Mouse (Mus musculus) heart, postnatal 14 days (tissue): ENCODE results near the gene Sptssb. TPM values are rescaled to one million over a fixed set of nuclear protein-coding genes. Genes with fewer than 3 reads are reported as not detected.

Experiments
- DNase-seq, 2 experiments: peaks; one replicate each; pipeline ENCODE4 v3.0.0; 2021 to 2022
- intact Hi-C: fragments of 180-260 bp; cut with DNase I; formaldehyde crosslinking; loops from one replicate; pipeline ENCODE4 v1.15.1; 2025
- long read RNA-seq, 2 experiments: library from polyadenylated mRNA; stranded (forward); transcript quantifications; one replicate each; pipeline ENCODE4 v2.0.0; 2021
- total RNA-seq, 2 experiments: library from RNA; stranded (reverse); gene quantifications; 2 replicates each; pipeline ENCODE4 v1.2.3; 2021

Gene Sptssb
- not detected for total RNA-seq
- long read RNA-seq, experiment 1 = 0 reads
- long read RNA-seq, experiment 2 = 0 reads

DNA sequence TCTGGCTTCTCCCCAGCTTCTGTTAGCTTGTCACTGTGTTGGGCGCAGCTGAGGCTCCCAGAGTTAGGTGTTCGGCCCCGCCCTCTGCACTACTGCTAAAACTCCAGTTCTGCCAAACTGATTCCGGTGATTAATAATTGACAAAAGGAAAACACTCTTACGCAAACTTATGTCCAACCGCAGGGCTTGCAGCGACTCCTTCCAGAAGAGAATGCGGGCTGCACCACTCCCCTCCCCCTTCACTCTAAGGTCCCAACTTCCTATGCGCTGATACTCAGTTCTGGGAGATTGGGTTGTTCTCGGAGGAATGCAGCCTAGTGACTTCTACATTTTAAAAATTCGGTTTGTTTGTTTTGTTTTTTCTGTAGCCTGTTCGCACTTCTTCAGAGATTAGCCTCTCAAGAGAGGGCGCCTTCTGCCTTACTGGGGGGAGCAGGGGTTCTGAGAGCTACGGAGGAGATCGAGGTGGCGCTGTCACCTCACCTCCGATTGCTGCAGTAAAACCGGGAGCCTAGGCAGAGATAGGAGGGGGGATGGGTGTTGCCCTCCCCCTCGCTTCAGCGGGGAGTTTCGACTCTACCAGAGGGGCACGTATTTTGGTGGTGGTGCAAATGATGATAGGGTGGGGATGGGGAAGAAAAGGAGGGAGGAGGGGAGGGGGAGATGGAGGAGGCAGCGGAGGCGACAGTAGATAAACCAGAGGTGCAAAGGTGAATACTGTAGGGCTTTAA lies at the start of gene Sptssb:
Gene Sptssb (minus strand): TSS at position 83 of the 731 bp plus-strand sequence.
- intact Hi-C loops = no loop called here
- no peak for DNase-seq

DNA sequence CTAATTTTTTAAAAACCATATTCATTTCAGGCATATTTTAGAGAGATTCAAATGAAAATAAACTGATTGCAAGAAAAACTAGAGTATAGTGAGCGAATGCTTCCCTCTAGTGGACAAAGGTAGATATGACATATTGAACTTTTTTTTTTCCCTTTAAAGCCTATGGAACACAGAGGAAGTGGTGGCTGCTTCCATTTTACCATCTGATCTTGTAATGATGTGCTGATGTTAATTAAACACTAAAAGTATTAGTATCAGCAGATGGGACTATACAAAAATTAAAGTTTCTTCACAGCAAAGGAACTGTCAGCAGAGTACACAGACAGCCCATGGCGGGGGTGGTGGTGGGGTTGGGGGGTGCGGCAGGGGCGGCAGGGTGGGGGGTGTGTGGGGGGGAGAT lies 48.3 kb upstream of the Sptssb start:
- intact Hi-C loops = no loop called here

DNA sequence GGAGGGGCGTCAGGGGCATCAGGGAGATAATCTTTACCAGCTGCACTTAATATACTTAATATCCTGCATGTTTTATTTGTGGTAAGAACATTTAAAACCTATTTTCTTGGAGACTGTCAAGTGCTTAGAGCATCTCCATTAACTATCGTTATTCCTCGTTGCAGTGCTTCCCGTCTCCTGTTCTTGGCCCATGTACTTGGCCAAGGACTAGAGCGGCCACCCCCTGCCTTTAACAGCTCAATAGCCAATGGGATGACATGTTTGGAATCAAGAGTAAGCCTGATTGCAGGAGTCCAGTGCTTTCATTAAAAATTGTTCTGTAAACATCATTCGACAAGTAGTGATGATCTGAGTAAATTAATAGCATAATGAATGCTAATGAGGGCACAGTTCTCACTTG lies 47.8 kb upstream of the Sptssb start:
- intact Hi-C loops = no loop called here
- no peak for DNase-seq

More for the DNA sequence above, 48.3 kb upstream of the Sptssb start:
- DNase-seq = no peak

DNA sequence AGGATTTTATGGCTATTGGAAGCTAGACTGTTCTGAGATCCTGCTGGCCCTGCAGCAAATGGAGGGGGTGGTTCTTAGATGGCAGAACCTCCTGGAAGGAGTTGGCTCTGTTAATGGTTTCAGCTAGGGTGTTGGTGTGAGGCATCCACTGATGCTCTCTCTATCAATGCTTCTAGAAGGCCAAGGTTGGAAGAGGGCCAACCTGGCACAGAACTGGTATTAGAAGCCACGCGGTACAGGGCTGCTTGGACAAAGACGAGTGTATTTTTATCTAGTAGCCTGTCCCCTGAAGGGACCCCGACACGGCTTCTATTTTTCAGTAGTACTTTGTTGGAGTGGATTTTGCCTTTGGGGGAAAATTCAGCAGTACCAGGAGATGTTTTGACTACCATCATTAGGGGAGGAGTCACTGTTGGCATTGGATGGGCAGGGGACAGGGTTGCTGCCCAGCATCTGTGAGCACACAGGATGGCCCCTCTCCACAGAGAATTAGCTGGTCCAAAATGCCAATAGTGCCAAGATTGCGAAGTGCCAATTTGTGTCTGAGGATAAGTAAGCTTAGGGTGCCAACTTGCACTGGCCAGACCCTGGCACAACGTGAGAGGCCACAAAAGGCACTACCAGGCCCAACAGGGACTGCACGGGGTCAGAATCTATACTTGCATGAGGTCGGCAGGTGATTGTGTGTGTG lies 43.2 kb upstream of the Sptssb start:
- DNase-seq = peak in 1 of 2 experiments; percentile 24
- intact Hi-C loops = no loop called here

DNA sequence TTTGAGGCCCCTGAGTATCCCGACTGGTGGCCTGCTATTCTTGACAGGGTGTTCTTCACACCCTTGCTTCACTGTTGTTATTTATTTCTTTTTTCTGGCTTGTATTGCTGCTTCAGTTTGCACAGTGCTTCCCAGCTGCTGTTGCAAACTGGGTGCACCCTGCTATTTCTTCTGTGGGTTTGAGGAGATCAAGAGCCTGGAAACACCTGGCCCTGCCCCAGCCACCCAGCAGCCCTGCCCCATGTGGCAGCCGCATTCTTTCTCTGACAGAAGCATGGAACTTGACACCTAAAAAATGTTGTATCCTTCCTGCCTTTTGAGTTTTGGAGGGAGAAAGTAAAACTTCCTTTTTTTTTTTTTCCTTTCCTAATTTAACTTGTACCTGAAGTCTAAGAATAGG lies 42.6 kb upstream of the Sptssb start:
- intact Hi-C loops = no loop called here
- no peak for DNase-seq

DNA sequence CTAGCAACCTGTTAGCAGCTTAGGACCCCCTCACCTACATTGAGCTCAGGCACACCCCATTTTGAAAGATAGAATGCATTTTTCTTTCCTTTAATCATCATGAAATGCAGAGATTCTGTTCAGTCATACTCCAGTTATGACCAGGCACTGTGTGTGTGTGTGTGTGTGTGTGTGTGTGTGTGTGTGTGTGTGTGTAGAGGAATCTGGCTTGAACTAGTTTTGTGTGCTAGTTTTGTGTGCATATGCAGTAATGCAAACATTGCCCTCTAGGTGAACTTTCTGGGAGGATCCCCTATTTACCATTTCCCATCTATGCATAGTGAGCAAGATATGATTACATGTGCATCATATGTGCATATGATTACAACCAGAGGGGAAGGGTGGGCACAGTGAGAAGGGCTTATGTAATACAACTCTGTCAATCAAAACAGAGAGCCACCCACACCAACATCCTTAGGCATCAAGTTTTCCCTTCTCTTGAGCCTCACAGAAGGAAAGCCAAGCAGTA lies 42.2 kb upstream of the Sptssb start:
- intact Hi-C loops = no loop called here
- no peak for DNase-seq

DNA sequence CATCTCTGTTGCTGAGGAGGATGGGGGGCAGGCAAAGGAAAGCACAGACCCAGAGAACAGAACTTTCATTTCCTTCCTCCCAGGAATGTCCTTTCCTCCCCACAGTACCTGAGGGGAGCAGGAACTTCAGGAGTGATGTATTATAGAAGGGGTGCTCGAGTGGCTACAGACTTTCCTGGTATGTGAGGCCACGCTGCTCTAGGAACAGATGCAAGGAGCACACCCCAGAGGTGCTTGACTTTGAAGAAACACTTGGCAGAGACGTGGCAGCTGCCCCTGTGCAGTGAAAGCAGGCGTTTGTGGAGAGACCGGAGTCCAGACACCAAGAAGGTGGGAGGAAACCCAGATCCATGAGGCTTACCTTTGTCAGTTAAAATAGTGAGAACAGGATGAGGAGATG lies 40.6 kb upstream of the Sptssb start:
- DNase-seq = no peak
- intact Hi-C loops = no loop called here

DNA sequence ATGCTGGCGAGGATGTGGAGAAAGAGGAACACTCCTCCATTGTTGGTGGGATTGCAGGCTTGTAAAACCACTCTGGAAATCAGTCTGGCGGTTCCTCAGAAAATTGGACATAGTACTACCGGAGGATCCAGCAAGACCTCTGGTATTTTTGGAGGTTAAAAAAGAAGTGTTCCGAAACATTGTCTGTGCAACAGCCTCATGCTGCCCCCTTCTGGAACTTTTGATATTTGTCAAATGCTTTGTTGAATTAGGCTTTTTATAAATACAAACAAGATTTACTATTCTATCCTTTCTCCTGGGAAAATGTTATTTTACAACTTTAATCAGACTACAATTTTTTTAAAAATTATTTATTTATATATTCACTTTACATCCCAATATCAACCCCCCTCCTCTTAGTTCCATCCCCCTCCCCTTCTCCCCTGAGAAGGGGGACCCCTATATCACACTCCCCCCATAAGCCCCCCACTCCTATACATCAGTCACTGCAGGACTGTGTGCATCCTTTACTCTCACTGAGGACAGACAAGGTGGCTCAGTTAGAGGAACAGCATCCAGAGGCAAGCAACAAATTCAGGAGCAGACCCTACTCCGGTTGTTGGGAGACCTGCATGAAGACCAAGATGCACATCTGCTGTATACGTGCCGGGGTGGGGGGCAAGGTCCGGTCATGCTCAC lies 38.3 kb upstream of the Sptssb start:
- intact Hi-C loops = loop anchor here (2.0 kb wide), 1 partner anchor 141 kb away; no protein-coding TSS in a partner anchor
- DNase-seq = peak in 1 of 2 experiments; percentile 34

DNA sequence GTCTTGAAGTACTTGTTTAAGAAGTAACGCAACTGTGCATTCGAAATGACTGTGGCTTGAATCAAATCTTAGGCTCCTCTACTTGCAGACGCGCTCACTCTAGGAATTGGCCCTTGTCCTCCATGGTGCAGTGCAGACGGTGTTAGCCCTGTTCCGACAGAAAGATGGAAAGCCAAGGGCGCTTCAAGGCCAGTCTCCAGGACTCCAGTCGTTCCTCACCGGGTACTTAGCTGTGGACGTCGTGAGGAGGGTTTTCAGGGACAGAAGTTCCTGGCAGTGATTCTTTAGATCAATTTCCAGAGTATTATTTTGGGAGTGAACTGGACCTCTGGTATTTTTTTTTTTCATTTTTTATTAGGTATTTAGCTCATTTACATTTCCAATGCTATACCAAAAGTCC lies 35.8 kb upstream of the Sptssb start:
- intact Hi-C loops = no loop called here
- DNase-seq = no peak

DNA sequence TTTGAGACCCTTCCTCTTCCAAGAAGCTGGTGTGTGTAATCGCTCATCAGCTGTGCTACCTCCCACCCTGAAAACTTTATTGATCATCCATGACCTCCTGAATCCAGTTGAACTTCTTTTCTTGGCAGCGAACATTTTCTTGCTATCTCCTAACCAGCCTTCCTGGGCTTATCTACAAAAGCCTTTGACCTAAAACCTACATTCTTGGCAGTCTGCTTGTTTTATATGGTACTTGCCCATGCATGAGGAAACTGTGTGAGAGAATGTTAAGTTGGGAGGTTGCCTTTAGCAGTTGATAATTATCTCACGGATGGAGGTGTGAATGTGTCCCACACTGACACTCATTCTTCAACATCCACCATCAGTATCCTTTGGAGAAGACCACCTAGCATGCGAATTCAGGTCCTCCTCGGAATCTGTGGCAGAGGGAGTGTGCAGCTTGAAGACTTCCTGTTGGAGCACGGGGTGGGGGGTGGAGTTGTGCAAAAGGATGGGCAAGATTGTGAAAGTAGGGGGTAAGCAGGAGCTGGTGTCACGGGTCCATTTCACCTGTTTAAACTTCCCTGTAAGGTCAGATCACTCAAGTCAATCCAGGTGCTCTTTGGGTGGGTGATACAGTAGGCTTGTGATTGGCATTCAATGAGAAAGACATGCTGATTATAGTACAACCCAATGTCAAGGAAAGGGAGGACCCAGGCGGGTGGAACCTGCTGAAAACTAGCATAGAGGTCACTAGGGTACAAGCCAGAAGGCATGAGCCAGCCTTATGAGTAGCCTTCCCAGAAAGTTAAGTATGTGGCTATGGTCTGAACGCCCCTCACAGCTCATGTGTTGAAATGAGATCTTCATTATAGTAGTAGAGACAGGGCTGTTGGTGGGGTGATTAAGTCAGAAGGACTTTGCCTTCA lies 32.7 kb upstream of the Sptssb start:
- intact Hi-C loops = no loop called here
- DNase-seq = no peak

DNA sequence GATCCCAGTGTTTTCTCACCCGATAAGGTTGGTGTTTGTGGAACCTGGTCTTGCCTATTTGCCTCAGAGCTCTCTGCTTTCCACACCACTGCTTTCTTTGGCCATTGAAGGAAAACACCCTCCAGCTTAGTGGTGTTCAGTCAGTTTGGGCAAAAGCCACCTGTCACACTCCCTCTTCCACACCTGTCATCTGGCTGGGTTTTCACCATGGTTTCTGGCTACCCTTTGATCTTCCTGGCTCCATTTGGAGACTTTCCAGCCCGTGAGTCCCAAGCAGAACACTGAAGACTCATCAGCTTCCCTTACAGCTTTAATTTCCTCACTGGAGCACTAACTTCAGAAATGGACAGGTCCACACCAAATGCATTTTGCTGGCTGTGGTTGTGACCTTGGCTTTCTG lies 26.1 kb upstream of the Sptssb start:
- no peak for DNase-seq
- intact Hi-C loops = no loop called here

DNA sequence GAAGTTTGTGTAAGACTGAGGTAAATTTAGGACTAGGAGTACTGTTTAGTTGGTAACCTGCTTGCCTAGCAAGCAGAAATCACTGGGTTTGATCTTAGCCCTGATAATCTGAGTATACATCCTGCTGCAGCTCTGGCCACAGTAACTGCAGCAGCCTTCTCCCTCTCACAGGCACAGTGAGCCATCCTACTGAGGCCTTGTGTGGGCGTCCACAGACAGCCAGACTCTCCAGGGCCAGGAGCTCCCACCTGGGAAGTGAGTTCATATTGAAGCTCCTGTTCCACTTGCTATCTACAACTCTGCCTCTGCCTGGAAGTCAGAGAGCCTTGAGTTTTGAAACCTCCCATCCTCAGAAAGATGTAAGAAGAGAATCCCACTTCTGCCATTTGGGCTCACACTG lies 24.0 kb upstream of the Sptssb start:
- intact Hi-C loops = no loop called here
- DNase-seq = no peak

DNA sequence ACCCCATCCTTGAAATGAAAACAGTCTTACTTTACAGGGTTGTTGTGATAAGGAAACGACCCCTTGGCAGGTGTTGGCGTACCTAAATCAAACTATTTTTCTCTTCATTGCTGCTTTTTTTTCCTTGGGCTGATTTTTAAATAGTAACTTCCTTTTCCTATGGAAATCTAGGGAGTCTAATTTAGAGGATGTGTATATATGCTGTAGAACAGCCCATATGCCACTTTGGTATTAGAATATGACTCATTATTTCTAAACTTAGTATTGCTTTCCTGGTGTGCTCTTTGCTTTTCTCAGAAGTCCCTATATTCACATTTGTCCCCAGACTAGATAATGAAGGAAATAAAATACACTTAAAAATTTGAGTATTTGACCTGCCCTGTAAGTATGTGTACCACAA lies 17.8 kb upstream of the Sptssb start:
- intact Hi-C loops = no loop called here
- DNase-seq = no peak

DNA sequence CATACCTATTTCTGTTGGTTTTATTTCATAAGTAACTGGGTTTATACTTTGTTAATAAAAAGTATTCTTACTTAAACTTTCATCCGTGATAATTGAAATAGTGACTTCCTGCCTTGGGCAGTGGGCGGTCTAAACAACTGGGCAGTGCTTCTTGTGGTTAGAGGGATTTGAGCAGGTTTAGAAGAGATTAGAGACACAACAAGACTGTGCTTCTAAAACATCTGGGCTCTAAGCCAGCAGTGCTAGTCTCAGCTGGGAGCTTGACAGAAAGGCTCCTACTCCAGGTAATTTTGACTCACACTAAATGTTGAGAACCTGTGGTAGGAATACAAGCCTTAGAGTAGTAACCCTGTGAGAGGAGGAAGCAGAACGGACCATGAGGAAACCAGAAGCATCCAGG lies 15.0 kb upstream of the Sptssb start:
- intact Hi-C loops = no loop called here
- DNase-seq = no peak

DNA sequence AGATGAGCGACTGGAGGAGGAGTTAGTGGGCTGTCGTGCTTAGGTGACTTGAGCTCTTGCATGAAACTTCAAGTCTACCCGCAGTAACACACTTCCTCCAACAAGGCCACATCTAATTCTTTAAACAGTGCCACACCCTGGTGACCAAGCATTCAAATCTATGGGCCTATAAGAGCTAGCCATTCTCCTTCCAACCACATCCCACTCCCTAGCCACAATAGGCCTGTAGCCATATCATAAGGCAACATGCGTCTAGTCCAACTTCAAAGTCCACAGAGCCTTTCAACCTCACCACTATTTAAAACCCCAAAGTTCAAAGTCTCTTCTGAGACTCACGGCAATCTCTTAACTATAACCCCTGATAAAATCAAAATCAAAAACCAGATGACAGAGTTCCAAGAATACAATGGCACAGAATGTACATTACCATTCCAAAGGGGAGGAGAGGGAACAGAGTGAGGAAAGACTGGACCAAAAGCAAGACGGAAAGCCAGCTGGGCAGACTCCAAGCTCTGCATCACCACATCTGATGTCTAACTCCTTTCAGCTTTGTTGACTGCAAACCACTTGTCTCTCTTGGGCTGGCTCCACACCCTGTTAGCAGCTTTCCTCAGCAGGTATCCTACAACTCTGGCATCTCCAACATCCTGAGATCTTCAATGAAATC lies 13.1 kb upstream of the Sptssb start:
- intact Hi-C loops = no loop called here

DNA sequence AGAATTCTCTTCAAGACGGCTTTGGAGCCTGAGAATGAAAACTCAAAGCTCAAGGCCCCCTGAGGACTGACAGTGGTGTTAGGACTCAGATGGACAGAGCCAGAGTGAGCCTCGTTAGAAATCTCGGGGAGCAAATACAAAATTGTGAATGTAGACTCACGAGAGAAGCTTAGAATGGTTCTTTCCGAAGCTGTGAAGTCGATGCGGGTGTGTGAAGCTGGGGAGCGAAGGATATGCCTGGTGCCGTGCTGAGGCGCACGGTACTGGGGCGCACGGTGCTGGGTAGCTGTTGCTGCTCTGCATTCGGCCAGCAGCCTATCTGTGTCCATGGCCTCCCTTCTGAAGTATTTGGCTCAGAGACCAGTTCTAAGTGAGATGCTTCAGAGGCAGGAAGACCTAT lies 11.4 kb upstream of the Sptssb start:
- DNase-seq = no peak
- intact Hi-C loops = no loop called here

More for the DNA sequence above, 13.1 kb upstream of the Sptssb start:
- DNase-seq = no peak

DNA sequence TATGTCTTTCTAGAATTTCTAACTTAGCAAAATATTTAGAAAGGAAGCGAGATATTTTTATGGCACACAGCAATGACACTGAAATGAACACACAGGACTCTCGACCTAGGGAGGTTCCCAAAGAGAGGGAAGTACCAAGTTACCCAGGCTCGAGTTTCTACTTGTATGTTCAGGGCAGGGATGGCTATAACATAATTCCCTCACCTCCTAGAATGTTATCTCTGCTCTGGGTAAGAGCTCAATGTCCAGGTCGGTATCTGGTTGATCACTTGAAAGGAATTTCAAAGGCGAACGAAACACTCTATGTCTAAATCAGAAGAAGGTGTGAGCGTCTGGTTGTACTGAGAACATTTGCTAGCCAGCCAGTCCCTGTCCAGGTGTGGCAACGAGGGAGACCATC lies 10.0 kb upstream of the Sptssb start:
- DNase-seq = no peak
- intact Hi-C loops = no loop called here

DNA sequence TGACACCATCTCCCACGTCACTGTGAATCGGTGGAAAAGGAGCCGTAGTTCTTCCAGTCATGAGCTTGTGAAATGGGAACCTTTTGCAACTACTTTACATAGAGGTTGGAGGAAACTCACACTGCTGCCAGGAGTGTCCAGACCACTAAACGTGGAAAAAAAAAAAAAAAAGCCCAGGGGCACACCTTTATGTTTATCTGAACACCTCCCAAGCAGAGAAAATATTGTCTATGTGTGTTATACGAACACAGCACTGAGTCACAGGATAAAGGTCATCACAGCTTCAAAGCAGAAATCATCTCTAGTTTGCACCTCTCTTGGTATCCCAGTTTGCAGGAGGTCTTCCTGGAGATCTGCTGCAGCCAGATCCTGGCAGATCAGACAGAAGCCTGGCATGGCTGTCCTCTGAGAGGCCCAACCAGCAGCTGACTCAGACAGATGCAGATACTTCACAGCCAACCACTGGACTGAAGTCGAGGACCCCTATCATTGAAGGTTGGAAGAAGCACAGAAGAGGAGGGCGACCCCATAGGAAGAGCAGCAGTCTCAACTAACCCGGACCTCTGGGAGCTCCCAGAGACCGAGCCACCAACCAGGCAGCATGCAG lies 2.2 kb upstream of the Sptssb start:
- DNase-seq = no peak
- intact Hi-C loops = no loop called here
